Mouse (Mus musculus) T-helper 17 cell (primary cell): ENCODE results near the gene Myadml2.

ENCODE experiments used
- in situ Hi-C, 2 experiments: fragments of 300-600 bp; cut with MboI, MseI; formaldehyde crosslinking; loops; 1 replicate in 1 of 2; 2 replicates in 1 of 2; pipeline ENCODE4 v1.15.1; 2025; ENCODE audit warnings: high pct_unique_total_duplicates in 2 of 2

Myadml2 gene

DNA sequence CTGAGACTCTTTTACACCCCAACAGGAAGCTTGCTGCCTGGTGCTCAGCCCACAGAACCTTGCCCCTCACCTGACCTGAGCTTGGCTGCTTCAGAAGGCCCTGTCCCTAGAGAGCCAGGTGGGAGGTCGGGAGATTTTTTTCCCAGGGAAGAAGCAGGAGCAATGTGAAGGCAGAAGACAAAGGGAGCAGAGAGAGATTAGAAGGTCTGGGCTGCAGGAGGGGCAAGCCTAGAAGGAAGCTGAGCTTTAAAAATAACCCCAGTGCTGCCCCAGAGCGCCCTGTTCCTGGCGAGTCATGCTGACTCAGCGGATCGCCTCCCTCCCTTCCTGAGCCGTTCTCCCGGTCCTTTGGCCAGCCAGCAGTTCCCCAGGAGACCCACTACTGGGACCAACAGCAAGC is 18.0 kb downstream of the Myadml2 start:
- in situ Hi-C loops = loop anchor here in 1 of 2 experiments (5.0 kb wide), 1 partner anchor 82 kb away; the partner anchor contains the start of genes Cenpx and Lrrc45

DNA sequence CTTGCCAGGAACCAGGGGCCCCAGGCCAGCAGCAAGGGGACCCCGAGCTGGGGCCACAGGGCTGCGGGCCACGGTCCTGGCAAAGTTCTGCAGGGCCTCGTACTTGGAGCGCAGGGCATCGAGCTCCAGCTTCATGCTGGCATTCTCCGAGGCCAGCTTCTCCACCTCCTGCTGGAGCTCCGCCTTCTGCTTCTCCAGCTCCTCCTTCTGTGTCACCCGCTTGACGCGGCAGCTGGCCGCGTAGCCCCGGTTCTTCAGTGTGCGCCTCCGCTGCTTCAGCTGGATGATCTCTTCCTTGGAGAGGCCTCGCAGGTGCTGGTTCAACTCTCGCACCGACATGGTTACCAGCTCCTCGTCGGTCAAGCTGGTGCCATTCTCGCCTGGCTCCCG is 18.6 kb downstream of the Myadml2 start:
- in situ Hi-C loops = loop anchor here in 1 of 2 experiments (5.0 kb wide), 1 partner anchor 83 kb away; the partner anchor contains the start of genes Cenpx and Lrrc45

DNA sequence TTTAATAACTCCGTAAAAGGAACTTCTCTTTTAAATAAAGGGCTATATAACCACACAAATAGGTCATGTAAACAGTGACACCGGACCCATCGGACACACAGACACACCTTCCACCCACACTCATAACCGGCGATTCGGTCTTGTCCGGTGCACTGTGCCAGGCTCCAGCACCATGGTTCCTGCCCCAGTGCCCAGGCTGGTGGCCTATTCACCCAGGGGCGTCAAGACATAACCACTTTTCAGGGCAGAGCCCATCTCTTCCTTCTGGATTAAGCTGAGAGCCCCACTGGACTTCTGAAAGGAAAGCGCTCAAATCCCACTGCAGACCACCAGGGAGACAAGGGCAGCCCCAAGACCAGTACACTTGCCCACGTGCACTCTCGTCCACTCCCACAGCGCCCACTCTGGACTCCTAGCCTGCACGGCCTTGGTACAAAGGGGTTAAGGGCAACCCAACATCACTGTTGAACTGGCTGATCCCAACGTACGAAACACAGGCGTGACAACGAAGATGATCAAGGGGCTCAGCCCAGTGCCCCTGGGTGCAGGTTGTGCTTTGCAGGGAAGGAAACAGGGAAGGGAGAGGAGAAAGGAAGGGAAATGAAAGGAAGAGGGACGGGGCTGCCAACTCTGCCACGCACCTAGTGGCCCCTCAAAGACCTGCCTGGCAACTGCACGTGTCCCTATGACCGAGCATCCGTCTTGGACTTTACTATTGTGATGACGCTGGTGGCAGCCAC is 19.2 kb downstream of the Myadml2 start:
- in situ Hi-C loops = loop anchor here in 1 of 2 experiments (5.0 kb wide), 1 partner anchor 84 kb away; the partner anchor contains the start of genes Cenpx and Lrrc45

DNA sequence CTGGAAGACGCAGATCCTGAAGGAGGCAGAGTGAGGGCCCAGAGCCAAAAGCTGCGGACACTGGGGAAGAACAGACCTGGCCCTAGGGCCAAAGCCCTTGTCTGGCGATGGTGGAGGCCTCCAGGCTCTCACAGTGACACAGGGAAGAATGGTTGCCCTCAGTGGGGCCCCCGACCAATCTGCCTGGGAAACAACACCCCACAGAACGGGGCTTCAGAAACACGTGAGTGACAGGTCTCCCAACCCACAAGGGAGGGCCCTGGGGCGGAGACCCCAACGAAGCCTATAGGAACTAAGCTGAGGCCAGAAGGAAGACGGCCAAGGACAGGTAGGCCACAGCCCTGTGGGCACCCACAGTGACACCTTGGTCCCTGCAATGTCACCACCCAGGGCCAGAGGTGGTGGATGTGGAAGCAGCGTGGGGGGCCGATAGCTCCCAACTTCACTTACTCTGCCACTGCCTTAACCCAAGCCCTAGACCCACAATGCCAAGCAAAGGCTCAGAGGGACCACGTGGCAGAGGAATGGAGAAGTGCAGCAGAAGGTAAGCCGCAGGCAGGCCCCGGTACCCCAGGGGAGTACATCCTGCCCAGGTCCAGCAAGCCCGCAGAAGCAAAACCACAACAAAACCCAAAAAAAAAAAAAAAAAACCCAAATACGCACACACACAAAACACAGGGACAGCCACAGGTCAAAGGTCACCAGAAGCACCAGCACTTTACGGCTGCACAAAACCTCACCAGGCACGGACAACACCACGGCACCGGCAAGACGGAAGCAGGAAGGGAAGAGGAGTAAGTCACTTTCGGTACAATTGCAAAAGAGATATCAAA is 20.3 kb downstream of the Myadml2 start:
- in situ Hi-C loops = loop anchor here in 1 of 2 experiments (5.0 kb wide), 1 partner anchor 85 kb away; the partner anchor contains the start of genes Cenpx and Lrrc45

DNA sequence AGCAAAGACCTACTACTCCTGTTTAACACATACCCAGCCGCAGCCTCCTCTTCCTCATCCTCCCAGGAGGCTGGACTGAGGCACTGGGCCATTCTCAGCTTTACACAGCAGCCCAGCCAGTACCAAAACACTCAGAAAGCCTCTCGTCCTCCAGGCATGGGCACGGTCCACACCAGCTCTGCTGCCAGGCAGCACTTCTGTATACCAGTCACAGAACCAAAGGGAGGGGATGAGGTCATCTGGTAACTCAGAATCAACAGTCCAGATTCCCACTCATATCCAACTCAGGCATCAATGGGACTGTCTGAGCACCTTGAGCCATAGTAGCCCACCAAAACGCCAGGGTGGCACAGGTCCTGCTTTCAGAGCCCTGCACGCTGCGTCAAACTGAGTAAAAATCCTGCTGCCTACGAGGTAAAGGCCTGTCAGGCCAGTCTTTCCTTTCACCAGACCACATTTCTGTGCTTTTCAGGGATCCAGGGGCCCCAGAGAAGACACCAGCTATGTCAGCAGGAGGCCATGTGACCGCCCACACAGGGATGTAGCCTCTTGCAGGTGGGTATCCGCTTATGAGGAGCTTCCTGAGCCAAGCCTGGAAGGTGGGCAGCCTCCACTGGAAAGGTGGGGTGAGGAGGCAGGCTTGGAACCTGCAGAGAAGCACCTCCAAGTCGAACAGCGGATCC is 21.0 kb downstream of the Myadml2 start:
- in situ Hi-C loops = loop anchor here in 1 of 2 experiments (5.0 kb wide), 1 partner anchor 85 kb away; the partner anchor contains the start of genes Cenpx and Lrrc45

DNA sequence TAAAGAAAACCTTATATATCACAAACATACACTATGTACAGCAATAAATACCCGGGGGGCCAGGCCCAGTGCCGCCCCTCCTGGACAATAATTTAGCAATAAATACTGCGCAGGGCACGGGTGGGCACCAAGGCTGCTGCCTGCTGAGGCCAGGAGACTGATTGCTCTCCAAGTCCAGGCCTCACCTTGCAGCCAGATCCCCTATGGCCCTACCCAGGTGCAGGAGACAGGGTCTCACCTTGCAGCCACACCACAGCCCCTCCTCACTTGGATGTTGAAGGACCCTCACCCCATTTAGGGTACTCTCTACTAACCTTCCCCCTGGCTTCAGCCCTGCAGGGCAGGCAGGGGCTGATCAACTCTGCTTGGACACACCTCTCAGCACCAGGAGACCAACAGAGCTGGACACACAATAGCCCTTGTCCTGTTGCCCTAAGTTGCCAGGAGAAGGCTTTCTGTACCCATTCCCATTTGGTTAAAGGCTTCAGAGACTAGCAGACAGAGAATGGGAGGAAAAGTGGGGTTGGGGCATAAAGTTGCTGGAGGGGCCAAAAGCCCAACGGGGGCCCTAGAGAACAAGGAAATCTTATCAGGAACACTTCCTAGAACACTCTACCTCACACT is 22.7 kb downstream of the Myadml2 start, which contains the start of gene Sirt7:
Gene Sirt7 (minus strand): TSS at position 89 of the 624 bp plus-strand sequence.
- in situ Hi-C loops = loop anchor here in 1 of 2 experiments (5.0 kb wide), 1 partner anchor 87 kb away; the partner anchor contains the start of genes Cenpx and Lrrc45

DNA sequence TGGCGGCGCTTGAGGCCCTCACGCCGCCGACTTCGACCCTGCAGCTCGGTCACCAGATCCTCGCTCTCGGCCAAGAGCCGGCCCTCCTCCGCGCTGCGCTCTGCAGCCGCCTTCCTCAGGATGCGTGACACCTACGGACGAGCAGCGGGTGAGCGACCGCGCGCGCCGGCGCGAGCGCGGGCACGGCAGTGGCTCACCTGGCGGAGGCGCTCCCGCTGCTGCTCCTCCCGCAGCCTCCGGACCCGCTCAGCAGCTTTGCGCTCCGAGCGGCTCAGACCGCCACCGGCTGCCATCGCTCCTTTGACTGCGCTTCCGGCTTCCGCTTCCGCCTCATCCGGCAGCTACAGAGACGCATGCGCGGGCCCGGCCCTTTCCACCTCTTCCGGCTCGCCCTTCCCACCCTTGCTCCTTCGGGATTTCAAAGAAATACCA is 23.3 kb downstream of the Myadml2 start:
- in situ Hi-C loops = loop anchor here in 1 of 2 experiments (5.0 kb wide), 1 partner anchor 88 kb away; the partner anchor contains the start of genes Cenpx and Lrrc45

DNA sequence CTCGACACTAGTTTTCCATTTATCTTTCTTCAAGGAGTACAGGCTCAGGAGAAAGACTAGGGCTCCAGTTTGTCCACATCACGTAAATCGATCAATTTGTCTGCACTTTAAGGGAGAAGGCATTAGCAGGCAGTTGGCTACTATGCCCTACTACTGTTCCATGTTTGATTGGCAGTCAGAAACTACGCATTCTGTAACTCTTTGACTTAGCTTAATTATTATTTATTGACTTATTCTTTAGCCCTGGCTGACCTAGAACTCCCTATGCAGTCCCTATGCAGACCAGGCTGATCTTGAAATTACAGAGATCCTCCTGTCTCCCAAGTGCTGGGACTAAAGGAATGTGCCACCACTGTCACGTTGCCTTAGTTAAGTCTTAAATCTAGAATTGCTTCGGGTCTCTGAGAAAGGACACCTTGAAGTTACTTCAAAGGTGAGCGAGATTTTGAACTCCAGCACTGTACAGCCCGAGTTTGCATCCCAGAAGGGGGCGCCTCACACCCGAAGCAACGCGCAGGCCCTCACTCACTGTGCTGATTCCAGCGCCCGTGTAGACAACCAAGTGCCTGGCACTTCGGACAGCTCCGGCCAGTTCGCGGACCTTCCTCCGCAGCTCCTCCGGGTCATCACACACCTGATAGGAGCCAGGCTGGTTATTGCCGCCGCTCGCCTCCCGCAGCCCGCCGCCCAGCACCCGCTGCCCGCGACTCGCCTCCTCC is 23.8 kb downstream of the Myadml2 start:
- in situ Hi-C loops = no loop called here

DNA sequence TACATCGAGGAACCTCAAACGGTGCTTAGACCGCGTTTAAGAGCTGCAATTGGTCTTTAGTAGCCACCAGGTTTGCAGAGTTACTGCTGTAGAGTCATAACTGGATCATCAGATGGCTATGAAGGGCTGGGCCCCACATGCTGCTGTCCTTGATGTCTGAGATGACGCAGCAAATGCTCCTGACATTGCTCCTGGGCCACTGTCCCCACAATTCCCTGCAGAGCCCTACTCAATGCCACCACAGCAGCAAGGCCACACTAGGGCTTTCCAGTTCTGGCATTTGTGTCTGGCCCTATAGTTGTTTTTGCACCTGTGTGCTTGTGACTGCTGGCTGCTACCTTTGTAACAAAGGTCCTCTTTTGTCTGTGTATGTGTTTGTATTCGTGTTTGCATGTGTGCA is 25.2 kb downstream of the Myadml2 start:
- in situ Hi-C loops = no loop called here

DNA sequence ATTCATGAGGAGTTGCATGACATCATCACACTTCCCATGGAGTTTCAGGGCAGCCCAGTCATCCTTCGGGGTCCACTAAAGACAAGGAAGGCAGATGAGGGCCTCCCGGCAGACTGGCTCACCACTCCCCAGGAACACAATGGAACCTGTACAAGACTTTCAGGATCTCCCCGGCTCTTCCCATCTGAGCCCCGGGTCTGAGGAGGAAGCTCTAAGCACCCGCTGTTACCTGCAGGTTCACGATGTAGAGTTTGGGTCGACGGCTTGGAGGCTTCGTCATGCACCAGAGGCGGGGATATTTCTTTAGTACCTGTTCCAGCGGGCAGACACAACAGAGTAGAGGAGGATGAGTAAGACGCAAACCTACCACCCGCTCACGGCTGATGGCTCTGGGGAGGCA is 27.8 kb downstream of the Myadml2 start:
- in situ Hi-C loops = no loop called here

DNA sequence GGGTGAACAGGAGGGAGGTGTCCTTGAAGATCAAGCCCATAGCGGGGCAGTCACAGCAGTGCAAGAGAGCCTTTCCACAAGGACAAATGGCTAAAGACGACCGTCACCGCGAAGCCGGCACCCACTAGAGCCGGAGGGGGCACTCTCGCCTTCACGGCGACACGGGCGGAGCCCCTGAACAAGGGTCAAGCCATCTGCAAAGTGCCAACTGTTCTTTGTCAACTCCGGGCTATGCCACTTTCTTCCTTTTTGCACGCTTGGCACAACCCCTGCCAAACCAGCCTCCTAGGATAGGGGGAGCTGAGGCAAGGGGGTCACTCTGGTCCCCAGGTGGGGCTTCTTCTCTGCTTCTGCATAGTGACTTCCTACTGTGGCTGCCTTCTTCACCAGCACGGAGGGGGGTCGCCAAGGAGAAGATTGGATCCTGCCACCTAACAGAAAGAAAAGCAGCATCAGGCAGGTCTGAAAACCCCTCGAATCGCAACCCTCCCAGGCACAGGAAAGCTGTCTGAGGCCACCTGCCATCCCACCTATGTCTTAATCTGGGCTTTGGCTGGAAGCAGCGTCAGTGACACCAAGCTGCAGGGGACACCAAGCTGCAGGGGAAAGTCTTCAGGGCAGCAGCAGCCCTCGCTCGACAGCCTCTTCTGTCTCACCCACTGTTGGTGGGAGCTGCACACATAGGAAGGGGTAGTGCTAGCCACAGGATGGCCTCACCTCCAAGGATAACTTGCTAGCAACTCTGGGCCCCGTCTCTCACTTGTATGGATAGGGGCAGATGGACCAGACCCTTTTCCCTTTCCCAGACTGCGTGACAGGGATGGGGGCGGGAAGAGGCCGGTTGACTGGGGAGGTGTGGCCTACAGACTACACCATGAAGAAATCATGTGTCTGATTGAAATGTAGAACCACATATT is 29.1 kb downstream of the Myadml2 start:
- in situ Hi-C loops = no loop called here

DNA sequence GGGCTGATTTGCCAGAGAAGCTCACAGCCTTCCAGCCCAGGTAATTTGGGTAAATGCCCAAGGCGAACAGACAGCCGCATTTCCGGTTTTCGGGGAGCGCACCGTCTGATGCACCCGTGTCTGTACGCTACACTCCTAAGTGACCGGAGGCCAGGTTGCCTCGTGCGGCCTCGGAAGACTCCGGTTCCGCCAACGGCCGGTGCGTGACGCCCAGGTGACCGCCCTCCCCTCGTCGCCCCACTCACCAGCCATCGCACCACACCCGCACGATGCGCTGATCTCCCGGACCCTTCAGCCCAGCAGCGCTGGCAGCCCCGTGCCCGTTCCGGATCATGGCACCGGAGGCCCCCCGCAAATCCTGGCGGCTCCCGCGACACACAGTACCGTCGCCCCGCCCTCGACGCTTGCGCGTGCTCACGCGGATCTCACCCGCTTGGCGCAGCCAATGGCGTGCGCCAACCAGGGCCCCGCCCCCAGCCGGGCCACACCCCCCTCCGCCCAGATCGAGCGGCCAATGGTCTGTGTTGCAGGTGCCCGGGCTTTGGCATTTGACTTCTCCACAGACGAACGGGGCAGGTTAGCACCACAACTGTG is 30.3 kb downstream of the Myadml2 start, which contains the start of gene Pcyt2:
Gene Pcyt2 (minus strand): TSS at position 418 of the 594 bp plus-strand sequence.
- in situ Hi-C loops = no loop called here

DNA sequence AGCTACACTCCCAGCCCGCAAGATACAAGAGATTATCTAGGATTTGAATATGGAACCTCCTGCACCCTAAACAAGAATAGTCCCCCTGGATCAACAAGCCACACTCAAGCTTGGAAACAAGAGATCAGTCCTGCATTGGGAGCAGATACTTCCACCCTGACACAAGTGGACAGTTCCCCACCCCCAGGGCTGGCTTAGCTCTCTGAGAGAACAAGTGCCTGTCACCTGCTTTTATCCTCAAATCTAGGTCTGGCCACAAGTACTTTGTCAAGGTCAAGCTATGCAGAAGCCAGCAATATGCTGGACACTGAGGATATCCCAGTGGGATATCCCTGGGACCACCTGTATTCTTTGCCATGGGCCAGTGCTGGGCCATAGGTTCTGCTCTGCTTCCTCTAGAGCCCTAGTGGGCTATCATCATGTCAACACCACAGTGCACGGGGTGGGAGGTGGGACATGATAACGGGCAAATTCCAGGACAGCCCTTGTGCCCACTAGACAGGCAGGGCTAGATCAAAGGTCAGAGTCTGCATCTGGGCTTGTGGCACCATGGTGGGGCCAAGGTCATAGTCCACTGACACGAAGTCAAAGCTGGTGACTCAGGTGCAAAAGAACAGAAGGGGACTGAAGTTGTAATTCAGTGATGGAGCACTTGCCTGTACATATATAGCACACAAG is 31.2 kb downstream of the Myadml2 start:
- in situ Hi-C loops = no loop called here

DNA sequence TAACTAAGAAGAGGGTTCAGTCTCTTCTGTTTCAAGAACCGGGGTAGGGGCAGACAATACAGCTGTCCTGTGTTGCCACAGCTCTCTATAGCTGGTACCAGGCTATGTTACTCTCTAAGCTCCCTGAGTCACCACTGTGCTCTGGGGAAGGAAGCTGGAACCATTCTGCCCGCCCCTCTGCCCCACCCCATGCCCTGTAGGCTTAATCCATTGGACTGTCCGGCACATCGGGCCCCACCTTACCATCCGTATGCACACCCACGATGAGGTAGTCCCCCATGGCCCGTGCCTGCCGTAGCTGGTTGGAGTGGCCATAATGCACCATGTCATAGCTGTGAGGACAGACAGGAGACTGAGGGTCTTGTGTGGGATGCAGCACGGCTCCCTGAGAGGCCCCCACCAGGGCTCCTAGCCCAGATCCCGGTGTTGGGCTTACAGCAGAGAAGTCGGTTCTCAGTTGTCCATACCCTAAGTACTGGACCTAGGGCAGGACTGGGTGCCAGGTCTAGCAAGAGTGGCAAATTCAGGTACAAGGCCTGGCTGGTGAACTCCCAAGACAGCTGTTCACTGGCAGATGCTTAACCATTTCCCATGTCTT is 32.3 kb downstream of the Myadml2 start:
- in situ Hi-C loops = no loop called here

DNA sequence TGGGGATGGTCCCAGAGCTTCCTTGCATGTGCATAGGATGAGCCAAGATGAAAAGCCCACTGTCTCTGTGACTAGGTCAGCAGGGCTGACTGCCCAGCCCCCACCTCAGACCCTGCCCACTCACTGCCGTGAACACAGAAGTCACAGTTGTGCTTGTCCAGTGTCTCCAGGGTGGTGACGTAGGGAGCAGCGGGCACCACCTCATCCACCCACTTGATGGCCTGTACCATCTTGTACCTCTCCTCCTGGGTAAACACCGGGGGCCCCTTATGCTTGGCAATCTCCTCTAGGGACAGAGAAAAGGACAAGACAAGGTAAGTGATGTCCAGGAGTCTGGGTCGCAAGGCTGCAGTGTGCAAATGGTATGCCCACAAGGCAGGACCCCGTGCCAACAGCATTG is 32.8 kb downstream of the Myadml2 start:
- in situ Hi-C loops = no loop called here

DNA sequence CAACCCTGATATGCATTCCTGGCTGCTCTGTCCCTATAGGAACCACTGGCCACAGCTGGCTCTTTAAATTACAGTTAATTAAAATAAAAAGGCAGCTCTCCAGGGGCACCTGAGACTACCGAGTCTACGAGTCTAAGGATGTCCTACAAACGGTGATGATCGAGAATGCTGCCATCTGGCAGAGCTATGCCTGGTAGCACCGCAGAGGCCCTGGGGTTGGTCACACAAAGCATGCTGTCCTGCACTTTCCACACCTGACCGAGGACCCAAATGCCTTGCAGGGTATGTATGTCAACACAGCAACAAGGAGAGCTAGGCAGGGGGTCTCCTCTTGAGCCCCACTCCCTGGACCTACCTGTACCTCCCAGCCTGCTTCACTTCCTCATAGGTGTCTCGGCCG is 34.0 kb downstream of the Myadml2 start:
- in situ Hi-C loops = no loop called here

DNA sequence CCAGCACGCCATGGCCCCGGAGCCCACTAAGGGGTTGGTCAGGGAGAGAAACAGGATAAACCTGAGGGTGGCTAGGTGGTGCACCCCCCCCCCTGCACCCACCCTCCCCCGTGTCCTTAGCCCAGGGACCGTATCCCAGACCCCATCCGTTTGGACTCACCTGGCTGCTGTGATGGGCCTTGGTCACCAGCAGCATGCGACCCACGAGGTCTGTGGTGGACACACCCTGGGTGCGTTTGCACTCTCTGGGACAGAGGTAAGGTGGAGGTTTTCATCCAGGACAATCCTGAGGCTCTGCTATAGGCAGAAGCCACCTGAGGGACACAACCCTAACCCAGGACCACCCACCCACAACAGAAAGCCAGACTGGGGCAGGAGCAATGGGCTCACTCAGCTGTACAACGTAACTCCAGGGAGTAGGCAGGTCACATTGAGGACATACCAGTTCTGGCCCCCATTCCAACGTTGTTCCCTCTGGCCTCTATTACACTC is 34.4 kb downstream of the Myadml2 start:
- in situ Hi-C loops = no loop called here

DNA sequence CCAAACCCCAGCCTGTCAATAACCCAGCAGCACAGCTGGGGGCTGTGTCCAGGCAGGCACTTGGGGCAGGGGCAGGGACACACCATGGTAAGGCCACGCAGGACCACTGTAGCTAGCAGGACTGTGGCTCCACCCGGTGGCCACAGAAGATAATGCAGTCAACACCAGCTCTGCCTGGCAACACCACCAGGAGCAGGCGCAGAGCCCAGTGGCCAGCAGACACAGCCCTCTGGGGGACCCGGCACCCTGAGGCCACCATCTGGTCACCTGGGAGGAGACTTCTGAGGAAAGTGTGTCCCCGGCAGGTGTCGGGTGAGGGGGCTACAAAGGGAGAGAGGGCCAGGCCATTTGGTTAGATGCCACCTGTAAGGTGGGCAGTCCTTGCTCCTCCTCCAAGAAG is 35.2 kb downstream of the Myadml2 start:
- in situ Hi-C loops = no loop called here
